Mouse (Mus musculus) adrenal gland, adult 2 months (tissue): Measurements from ENCODE around the gene Erbb4. TPM values are rescaled to one million over a fixed set of nuclear protein-coding genes. Genes with fewer than 3 reads are reported as not detected.

ENCODE experiments used
- DNase-seq: peaks from one replicate; pipeline ENCODE4 v3.0.0; 2021
- long read RNA-seq: library from polyadenylated mRNA; stranded (forward); transcript quantifications from one replicate; pipeline ENCODE4 v2.0.0, GENCODE M21; 2021
- polyA plus RNA-seq: library from polyadenylated mRNA; depleted of rRNA; stranded (reverse); fragments of >200 nt; gene quantifications from 2 replicates; pipeline ENCODE4 v1.2.3, GENCODE M21; 2012; rRNA removed
- total RNA-seq, 2 experiments: library from RNA; stranded (reverse); gene quantifications; 2 replicates each; pipeline ENCODE4 v1.2.3; 2021

The Erbb4 gene
- total RNA-seq = 1 to 10 TPM in 1 of 2 experiments, under 1 TPM in 1; 0.38 to 1.8 TPM
- 0.03 and 0.19 TPM in 2 replicates for polyA plus RNA-seq
- long read RNA-seq = 0 reads

DNA sequence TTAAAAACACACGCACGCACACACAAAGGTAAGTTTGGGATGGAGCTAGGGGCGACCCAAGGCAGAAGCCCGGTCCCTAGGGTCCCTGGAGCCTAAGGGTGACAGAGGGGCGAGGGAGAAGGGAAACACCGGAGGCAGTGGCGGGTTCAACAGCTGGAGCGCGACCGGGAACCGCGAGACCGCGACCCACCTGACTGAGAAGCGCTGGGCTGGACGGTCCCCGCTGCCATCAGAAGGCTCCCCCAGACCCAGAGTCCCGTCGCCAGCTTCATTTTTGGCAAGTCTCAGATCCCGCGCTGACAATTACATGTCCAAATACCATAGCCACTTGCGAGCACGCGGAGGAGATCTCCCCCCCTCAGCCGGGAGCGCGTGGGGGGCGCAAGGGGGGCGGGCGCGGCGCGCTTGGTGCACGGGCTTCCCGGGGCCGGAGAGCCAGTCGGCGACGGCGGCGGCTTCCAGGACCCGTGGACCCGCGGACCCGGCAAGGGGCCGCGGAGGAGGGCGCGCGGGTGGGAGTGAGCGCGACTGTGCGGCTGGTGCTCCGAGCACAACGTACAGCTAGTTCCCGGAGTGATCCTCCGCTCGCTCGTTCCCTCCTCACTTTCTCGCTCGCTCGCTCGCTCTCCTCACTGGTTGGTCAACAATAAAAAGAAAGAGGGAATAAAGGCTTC is at the start of gene Erbb4:
Erbb4 (minus strand) TSS at position 575 of the 674 bp plus-strand sequence.
- DNase-seq = peak; percentile 4

DNA sequence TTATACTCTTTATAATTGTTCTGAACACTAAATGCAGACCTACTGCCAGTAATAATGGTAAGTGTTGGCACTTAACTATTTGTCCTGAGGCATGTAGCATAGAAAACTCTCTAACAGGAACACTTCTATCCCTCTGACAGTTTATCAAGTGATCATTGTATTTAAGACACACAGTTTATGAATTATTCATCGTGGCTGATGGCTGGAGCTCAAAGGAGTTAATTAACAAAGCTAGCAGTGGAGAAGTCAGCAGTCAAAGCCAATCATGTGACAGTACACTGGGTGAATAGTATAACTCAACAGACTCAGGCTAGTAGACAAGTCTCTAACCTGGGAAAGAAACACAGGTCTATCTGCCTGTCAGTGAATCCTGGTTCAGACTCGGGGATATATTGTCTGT is 49.5 kb upstream of the Erbb4 start:
- no peak for DNase-seq

DNA sequence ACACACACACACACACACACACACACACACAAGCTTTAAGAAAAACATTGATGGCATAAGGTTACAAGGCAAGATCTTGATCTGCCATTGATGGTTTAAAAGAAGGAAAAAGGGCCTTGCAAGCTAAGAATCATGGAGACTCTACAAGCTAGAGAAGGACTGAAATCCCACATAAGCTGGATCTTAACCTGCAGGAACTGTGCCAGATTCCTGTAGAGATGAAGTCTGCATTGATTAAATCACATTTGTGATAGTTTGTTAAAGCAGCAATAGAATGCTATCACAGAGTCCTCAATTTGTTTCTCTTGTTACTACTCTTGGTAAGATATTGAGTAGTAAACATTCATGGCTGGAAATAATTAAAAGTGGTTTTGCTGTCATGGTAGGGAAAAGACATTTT is 33.5 kb upstream of the Erbb4 start:
- DNase-seq = no peak

DNA sequence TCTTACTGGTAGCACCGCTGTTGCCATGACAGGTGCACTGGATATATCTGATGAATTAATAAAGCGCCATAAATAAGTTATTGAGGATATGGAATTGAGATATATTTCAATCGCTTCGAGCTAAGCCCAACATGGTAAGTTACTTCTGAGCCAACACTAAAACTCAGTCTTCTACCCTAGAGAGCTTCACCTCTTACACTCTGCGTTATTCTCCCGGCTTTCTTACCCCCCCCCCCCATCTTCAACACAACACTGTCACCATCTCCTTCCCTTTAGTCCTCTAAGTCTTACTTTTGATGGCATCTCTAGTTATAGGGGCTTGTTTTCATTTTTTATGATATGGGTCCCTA is 31.6 kb upstream of the Erbb4 start:
- no peak for DNase-seq

DNA sequence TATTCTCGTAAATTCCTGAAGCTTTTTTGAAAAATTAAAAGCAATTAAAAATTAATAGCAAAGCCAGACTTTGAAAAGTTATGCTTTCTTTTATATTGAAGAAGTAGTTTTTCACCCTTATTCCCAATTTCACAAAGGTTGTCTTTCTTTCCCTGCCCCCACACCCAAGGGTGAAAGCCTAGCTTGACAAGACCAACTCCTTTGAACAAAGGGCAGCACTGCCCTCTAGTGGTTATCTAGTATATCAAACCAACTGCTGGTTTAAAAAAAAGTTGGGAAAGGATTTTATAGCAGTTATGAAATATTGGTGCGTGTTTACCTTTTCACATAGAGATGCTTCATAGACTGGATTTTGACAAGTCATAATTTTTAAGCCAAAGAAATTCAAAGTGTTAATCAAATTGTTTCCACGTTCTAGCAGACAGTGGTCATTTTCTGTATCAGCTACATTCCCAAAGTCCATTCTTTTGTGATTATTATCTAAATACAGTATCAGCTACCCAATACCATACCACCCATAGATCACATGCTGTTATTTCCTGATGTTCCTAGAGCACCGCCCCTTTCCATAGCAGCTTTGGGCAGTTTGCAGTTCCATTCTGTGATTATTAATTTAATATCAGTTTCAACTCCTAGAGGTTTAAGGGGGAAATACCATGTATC is 31.1 kb upstream of the Erbb4 start:
- peak; percentile 38 for DNase-seq

DNA sequence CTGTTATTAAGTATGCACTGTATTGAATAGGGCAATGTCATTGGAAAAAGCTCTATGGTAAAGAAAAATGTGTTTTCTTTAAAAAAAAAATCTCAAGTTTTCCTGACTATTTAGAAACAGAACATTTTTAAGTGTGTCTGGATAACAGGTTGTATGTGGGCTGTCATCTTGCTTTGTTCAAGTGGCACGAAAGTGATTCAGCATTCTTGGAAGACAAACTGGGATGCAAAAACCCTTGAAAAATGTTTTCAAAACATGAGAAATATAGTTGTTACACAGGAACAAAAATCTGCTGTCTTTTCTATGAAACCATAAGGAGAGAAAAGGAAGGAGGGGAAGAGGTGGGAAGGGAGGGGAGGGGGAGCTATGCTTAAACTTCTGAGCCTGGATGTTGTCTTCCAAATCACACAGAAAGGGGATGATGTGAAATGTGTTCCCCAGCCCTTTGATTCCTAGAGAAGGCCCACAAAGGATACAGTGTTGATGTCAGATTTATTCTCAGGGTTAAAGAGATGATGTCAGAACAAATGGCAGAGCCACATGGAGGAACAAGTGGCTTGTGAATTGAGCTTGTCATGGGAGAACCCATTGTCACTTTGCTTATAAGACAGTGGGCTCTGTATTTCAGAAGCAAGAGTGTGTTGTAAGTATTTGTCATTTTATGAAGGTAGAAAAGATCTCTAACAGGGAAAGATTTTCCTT is 16.4 kb upstream of the Erbb4 start:
- DNase-seq = no peak

DNA sequence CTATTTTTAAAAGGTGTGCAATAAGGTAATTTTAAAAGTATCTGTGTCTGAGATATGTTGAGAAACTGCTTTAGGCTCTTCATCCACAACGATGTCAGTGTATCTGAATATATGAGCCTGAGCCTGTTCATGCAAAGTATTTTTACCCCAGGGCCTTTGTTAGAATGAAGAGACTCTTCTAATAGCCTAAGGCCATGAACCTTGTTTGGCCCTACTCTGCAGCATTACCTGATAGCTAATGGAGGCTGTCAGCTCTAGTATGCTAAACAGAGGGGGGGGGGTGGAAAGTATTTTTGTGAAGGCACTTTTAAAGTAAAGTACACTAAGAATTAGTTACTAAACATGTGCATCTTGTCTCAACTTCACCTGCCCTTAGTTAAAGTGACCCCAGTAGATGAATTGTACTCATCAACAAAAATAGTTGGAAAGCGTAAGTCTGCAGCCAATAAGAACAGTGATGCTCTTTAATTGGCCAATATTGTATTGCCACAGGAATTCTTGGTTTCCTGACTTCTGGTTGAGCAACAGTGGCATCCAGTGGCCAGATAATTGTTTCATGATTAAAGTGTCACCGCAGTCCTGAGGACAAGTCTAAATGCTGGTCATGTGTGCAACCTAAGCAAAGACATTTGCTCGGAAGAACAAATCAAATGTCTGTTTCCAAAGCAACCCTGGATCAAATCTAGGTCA is 10.5 kb upstream of the Erbb4 start:
- DNase-seq = no peak

DNA sequence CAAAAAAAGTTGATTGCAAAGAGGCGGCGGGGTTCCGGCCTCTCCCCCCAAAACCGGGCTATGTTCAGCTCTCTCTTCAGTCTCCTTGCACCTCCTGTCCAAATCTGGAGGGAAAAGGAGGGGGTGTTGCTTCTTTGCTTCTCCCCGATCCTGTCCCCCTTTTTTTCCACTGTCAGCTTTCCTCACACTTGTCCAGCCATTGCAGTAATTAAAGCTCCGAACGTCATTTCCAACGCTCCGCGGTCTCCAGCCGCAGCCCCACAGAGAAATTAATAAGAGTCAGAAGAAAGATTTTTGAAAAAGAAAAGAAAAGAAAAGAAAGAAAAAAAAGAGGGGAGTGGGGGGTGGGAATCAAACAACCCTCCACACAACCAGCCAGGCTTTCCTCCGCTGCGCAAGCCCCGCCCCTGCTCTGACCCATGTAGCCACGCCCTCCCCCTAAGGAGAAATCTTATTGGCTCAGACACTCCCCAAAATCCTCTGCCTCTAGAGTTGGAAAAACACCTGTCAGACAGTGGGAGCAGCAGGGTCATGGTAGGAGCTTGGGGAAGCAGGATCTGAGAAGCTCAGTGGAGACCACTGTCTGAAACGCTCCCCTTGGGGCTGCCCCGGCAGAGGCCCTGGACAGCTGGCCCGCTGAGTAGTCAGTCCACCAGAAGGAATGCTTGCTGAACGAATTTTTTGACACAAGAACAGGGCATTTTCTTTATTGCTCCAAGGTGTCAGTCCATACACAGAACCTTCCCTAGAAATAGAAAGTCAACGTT is 483 bp upstream of the Erbb4 start:
- DNase-seq = peak; percentile 70

DNA sequence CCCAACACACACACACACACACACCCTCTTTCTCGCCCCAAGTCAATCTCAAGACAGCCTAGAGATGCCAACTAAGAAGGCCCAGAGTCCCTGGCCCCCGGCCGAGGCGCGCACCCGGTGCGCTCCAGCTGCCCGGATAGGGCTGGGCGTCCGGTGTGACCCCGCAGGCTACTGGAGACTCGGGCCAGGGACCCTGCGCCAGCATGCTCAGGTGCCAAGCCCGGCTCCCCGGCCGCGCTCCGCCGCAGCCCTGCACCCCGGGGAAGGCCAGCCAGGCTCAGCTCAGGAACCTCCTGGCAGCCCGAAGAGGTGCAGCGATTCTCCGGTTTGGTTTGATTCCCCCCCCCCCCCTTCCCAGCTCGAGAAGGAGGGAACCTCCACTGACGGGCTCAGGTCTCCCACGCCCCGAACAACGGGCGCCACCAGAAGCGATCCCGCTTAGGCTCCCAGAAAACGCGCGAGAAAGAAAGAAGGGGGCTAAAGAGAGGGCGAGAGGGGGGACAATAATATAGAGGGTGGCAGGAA is 860 bp downstream of the Erbb4 start:
- DNase-seq = peak; percentile 50

DNA sequence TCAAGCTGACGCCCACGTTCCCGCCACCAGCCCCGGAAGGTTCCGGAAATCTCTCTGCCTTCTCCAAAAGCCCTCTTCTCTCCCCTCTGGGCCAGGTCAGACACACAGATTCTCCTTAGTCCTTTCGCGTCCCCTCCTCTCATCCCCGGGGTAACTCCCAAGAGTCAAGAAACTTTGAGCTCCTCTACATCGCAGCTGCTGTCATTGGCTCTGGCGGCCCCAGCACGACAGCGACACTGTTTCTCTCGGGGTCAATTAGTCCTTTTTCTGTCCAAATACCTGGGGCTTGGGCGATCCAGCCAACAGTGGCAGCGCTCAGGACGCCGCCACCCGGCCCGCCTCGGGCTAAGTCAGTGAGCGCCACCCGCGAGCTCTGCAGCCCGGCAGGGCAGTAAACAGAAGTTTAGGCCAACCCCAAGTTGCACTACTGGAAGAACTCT is 1.5 kb downstream of the Erbb4 start:
- DNase-seq = peak; percentile 57

DNA sequence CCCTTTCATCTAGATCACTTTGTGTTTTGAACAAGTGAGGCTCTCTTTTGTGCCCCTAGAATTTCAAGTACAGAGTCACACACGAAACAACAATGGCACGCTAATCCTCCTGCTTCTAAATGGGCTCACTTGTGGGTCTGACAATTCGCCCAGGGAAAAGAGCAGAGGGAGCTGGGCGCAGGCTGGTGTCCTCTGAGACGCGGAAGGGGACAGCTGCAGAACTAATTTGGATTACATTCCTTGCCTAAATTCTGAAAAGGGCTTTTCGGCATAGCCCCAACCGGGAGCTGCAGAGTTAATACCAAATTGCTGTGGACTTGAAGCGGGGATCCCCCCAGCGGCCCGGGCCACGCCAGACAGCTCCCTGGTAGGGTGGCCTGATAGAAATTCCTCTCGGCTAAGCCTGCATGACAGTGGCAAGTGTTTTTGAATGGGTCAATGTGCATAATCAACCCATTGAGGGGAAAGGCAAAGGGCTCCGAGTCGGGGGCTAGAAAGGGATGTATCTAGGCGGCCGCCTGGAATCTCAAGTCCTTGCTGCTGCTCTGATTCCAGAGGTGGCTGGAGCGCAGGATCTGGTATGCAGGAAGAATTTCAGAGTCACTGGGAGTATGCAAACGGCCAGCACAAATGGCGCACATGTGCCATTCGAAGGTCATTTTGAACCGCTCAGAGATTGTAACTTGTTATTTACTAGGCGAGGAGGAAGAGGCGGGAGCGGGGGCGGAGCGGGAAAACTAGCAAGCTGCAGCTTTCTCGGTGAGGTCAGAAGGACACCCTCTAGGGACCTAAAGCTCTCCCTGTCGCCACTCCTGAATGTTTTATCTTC is 2.2 kb downstream of the Erbb4 start:
- DNase-seq = peak; percentile 71

DNA sequence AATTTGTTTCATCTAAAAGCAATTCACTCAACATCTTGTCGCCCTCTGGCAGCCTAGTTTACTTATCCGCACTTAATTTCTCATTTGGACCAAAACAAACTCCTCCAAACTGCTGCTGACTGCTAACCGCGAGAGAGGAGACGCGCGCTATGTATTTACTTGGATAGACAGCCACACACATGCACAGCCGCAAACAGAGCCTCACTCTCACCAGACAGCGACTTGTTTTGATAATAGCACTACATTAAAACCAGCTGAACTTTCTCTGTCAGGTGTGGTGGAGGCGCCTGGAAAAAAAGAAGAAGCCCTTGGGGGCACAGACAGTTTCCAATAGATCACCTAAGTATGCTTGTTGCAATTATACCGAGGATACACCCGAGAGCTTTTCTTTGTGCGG is 2.8 kb downstream of the Erbb4 start:
- no peak for DNase-seq

DNA sequence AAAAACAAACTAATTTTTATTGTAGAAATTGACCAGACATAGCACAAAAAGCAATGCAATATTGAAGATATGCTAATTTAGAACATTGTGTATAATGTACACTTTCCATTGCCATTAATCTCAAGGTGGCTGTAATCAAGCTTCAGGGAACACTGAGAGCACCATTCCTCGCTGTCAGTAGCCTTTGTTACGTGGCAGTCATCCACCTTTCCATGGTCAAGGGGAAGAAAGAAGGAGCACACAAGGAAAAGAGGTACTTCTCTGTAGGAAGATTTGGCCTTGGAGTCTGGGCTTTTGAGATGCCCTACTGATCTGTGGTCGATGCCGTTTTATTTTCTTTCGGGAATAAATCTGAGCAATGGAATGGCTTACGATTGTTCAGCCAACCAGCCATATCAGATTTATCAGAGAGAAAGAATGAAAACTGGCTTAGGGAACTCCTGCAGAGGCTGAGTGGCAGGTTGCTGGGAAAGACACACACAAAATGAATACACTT is 4.6 kb downstream of the Erbb4 start:
- DNase-seq = no peak

DNA sequence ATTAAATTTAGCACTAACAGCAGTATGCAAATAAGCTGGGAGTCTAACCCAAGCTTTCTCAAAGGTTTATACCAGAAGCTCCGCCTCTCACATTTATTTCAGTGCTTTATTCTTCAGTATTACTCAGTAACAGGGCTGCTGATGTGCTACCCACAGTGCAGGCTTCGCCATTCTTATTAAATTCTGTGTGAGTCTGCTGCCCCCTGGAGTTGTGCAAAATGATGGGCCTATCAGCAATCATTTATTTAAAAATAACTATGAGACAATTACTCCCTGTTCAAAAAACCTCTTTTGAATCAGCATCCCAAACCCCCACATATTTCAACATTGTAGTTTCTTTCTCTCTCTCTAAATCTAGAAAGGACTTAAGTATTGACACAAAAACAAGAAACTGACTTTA is 6.2 kb downstream of the Erbb4 start:
- DNase-seq = no peak

DNA sequence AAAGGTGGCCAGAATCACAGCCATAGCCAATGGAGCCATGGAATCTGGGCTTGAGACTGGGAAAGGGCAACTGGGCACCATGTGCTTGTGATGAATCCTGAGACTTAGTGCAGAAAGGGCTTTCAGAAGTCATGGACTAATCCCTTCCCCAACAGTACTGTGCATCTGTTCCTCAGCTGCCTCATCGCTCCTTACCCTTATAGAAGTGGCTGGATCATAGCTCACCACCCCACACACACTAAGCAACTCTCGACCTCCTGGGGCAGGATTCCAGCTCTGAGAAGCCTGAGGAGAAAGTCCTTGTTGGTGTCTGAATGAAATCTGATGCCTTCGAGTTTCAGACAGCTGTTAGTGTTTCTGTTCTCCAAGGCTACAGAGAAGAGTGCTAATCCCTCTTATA is 14.8 kb downstream of the Erbb4 start:
- no peak for DNase-seq

DNA sequence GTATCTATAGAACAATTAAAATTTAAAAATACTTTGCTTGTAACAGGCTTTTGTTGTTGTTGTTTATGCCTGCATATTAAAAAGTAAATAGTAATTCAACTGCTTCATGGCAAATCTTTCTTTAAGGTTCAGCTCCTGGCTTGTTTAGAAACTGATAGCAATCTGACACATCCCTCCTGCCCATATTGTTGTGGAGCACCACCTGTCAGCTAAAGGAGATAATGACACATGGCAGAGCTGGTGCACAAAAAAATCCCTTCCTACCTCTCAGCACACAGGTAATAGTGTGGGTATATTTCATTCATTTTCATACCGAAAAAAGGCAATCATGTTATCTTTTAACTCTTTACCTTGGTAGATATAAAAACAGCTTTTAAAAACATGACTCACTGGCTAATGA is 18.5 kb downstream of the Erbb4 start:
- DNase-seq = no peak

DNA sequence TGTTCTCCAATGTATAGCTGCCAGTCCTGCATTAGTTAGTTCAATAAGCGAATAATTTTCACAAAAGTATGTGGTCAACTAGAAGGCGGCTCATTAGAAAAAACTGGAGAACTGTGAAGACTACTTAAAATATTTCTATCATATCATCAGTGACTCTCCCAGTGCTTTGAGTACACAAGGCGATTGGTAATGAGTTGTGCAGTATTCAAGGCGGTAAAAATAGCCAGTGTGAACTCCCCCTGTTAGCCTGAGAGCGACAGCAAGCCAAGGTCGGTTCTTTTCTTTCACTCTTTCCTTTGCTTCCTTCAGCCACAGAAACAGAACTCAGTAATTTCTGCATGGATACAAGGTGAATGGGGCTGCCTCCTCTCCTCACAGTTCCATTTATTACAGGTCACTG is 22.1 kb downstream of the Erbb4 start:
- no peak for DNase-seq

DNA sequence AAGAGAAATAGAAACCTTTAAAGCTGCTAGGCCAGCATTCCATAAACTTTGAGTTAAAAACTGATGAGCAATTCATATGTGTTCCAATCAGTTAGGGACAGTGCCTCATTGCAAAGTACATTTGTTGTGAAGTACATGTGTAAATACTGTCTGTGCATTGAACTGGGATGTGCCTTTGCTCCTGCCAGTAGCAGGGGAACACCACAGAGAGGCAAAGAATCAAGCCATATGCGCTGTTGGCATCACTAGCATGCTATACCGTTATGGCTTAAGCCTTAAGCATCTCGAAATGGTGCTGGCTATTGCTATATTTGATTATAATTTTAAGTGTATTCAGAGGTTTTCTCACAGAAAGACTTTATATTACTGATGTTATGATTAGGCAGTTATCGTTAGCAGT is 58.9 kb downstream of the Erbb4 start:
- no peak for DNase-seq

DNA sequence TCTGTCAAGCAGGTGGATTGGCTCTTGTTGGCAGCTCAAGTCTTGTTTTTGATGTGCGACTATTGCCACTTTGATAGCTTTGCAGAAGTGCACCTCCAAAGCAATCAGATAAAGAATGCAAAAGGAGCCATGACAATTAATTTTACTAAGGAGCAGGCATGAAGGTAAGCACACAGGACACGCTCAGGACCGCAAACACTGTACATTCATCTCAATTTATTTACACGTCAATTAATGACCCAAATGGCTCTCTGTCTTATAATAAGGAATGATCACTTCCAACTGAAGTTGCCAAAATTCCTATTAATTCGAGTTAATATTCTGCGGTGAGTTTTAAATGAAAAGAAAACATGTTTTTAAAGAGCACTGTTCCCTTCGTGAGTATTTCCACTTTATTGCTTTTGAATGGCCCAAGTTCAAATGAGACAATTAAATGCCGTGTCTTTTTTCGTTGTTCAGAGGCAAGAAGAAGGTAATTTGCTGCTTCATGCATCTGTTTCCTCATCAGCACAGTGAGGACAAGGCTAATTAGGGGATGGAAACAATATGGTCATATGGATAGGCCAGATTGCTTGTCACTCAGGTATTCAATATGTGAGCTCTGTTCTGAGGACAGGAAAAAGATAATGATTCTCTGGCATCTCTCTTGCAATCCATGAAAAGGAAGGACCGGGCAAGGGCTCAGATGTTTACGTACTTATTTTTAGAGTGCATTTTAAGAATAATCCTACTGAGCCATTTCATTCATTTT is 61.5 kb downstream of the Erbb4 start:
- DNase-seq = no peak

DNA sequence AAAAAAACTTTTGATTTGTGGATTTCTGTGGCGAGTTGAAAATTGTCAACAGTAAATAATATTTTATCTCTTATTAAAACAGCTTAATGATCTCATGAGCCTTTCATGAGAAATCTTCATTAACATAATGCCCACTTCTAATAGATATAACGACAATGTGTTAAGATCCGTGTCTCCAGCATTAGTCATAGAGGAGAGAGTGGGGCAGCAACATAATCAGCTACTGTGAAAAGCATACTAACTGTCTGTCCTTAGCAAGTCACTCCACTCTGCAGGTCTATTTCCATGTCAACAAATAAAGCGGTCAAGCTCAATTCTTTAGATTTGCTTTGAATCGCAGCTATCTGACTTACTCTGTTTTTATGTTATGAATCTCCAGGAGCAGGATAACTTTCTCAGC is 80.0 kb downstream of the Erbb4 start:
- DNase-seq = no peak
